In the genomic region with DNA sequence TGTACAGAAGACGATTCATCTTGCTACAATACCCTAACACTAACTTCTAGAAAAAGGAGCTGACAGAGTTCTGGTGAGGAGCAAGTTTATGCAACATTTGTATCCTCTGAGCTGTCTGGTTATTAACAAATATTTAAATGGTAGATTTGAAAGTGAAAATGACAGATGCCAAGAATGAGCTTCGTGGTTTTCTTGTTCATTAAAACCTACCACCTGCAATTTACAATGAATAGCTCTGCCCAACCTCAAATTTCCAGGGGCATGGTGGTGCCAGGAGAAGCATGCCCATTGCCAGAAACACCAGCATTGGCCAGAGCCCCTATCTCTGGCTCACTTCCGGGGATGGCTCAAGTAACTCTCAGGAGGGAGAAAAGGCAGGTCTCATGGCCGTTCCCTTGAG, we compare ENCODE assay signal across 17 mouse cellular contexts. TPM values are rescaled to one million over a fixed set of nuclear protein-coding genes. Genes with fewer than 3 reads are reported as not detected.
"Had no signal": no experiment of that assay in that cellular context is flagged by ENCODE, and none has a peak within 500 bp of the region (broad histone marks: within the 10 kb centered on the region; RNA-seq: fewer than 3 reads in every experiment).

No protein-coding gene starts in this region.

- H3K4me3 ChIP-seq: neural tube, embryonic 12.5 days; neural tube, embryonic 13.5 days; neural tube, embryonic 15.5 days; stomach, embryonic 15.5 days had no signal

- H3K9me3 ChIP-seq: neural tube, embryonic 12.5 days; neural tube, embryonic 13.5 days; neural tube, embryonic 15.5 days; stomach, embryonic 15.5 days had no signal

- H3K27ac ChIP-seq: neural tube, embryonic 12.5 days; neural tube, embryonic 13.5 days; neural tube, embryonic 15.5 days; stomach, embryonic 15.5 days; stomach, postnatal 0 days had no signal

- H3K9ac ChIP-seq: neural tube, embryonic 12.5 days; neural tube, embryonic 13.5 days; neural tube, embryonic 15.5 days; stomach, embryonic 15.5 days had no signal

- H3K27me3 ChIP-seq: neural tube, embryonic 12.5 days; neural tube, embryonic 13.5 days; neural tube, embryonic 15.5 days; stomach, embryonic 15.5 days had no signal

- H3K4me1 ChIP-seq: neural tube, embryonic 12.5 days; neural tube, embryonic 13.5 days; neural tube, embryonic 15.5 days; stomach, embryonic 15.5 days had no signal

- H3K36me3 ChIP-seq: neural tube, embryonic 12.5 days; stomach, embryonic 15.5 days had no signal

- H3K4me2 ChIP-seq: neural tube, embryonic 12.5 days; neural tube, embryonic 13.5 days; neural tube, embryonic 15.5 days; stomach, embryonic 15.5 days had no signal

- DNase-seq: retina, postnatal 1 day; right cerebral cortex, postnatal 14 days; right cerebral cortex, postnatal 25 days; right cerebral cortex, postnatal 4 days; spleen, adult 18-20 months; thymus, adult 18-20 months; thymus, adult 2 months; thymus, postnatal 14 days; thymus, postnatal 25 days; thymus, postnatal 36 days; thymus, postnatal 4 days had no signal

RNA-seq across cellular contexts. Expression of a gene that starts 23.1 kb away (rescaled TPM):
- total RNA-seq: neutrophil, adult 5-6 weeks had no signal
